18 mouse cellular contexts compared by ENCODE assay signal in the genomic region with DNA sequence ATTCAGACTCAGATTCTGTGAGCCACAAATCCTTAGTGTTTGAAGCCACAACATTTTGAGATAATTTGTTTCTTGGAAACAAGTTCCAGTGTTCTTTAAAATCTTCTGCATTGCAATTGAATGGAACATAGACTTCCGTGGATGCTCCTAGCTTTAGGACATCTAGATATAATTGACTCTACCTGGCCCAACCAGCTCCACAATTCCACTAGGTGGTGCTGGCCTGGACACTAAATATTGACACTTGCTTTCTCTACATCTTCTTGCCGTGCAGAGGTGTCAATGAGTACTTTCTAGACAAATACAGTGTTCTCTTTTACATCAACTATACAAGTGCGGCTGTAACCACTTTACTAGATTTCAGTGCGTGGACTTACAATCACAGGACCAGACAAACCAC.
DNase-seq lines count a peak whose midpoint lies in the region; ATAC-seq and TF ChIP-seq lines count a peak whose summit lies in the region.
"Had no signal": no experiment of that assay in that cellular context is flagged by ENCODE, and none has a peak within 500 bp of the region (broad histone marks: within the 10 kb centered on the region; RNA-seq: fewer than 3 reads in every experiment).

No protein-coding gene starts in this region.

- H3K27ac ChIP-seq in kidney, postnatal 0 days, result no peak overlapping the region
- no peak overlapping the region for H3K27ac ChIP-seq in MEL (ENCODE audit: control insufficient read depth, low read depth, low read length)
- H3K27ac ChIP-seq: forebrain, embryonic 13.5 days; hindbrain, postnatal 0 days; left cerebral cortex, adult 2 months; limb, embryonic 13.5 days; midbrain, embryonic 13.5 days had no signal

- no peak overlapping the region for H3K9ac ChIP-seq in kidney, postnatal 0 days (ENCODE audit: low read depth, low read length)
- H3K9ac ChIP-seq in MEL (ENCODE audit: control insufficient read depth, low read depth, low read length, poor library complexity, severe bottlenecking), result no peak overlapping the region
- H3K9ac ChIP-seq: forebrain, embryonic 13.5 days; heart, embryonic 12.5 days; limb, embryonic 13.5 days; midbrain, embryonic 13.5 days had no signal

- TF ChIP-seq CTCF in kidney, postnatal 0 days (IDR thresholded peaks at IDR 0.05; ENCODE audit: low read depth), result peak; percentile 39; the same call in 1 of the 2 replicates
- peak in 2 of 3 experiments; percentile 32 to 37; a peak in 3 of 6 replicates for TF ChIP-seq CTCF in MEL (IDR thresholded peaks at IDR 0.05 in 2 of 3, conservative IDR thresholded peaks at IDR 0.05 in 1 of 3; ENCODE audit: control insufficient read depth in 1 of 3, insufficient read depth in 1 of 3, low read depth in 2 of 3, low read length in 3 of 3, poor library complexity in 1 of 3, severe bottlenecking in 1 of 3)

- peak; percentile 21 for TF ChIP-seq RAD21 in MEL (IDR thresholded peaks at IDR 0.05; ENCODE audit: low read depth, low read length)

- TF ChIP-seq POLR2A in MEL (IDR thresholded peaks at IDR 0.05; ENCODE audit: control insufficient read depth in 1 of 2, insufficient read depth in 1 of 2, low read depth in 1 of 2, low read length in 2 of 2, poor library complexity in 1 of 2), result no peak

- 87% methylated on average over 4 of the region's 4 CpGs for WGBS in kidney, postnatal 0 days

- no peaks in the 10 kb centered on the region for H3K9me3 ChIP-seq in kidney, postnatal 0 days (replicated peaks; ENCODE audit: low read length)
- no peaks in the 10 kb centered on the region for H3K9me3 ChIP-seq in MEL (replicated peaks; ENCODE audit: insufficient read depth, low read length)
- H3K9me3 ChIP-seq: forebrain, embryonic 13.5 days; heart, embryonic 12.5 days; midbrain, embryonic 13.5 days had no signal

- H3K4me1 ChIP-seq in kidney, postnatal 0 days (replicated peaks; ENCODE audit: insufficient read depth, low read length), result no peaks in the 10 kb centered on the region
- H3K4me1 ChIP-seq in MEL (ENCODE audit: control insufficient read depth in 1 of 2, insufficient read depth in 2 of 2, low read length in 2 of 2), result no peaks in the 10 kb centered on the region
- H3K4me1 ChIP-seq: forebrain, embryonic 13.5 days; heart, embryonic 12.5 days had no signal

- no peak for DNase-seq in kidney, postnatal 0 days (ENCODE audit: low spot score)
- DNase-seq in kidney, postnatal 14 days, result no peak
- DNase-seq in 416B (ENCODE audit: low read depth) (peak; percentile 15), MEL (ENCODE audit: low read depth, low spot score) (no peak)
- DNase-seq in urinary bladder, postnatal 25 days (ENCODE audit: low spot score), result no peak
- DNase-seq in spleen, adult 18-20 months, result no peak
- DNase-seq: adrenal gland, postnatal 36 days; cerebellum, postnatal 10 days; heart, postnatal 4 days; kidney, adult 9 months; thymus, postnatal 4 days had no signal

- TF ChIP-seq EP300 in MEL (IDR thresholded peaks at IDR 0.05; ENCODE audit: low read depth in 1 of 2, low read length in 2 of 2), result no peak

- H3K4me2 ChIP-seq in kidney, postnatal 0 days (ENCODE audit: low read length), result no peak overlapping the region
- H3K4me2 ChIP-seq: forebrain, embryonic 13.5 days; heart, embryonic 12.5 days; limb, embryonic 13.5 days; midbrain, embryonic 13.5 days had no signal

- no peaks in the 10 kb centered on the region for H3K27me3 ChIP-seq in kidney, postnatal 0 days (ENCODE audit: insufficient read depth, low read length)
- H3K27me3 ChIP-seq in MEL (ENCODE audit: control insufficient read depth in 1 of 2, insufficient read depth in 2 of 2, low read length in 2 of 2), result peaks cover 0 to 2% of the 10 kb centered on the region in 2 experiments; a peak in 2 of 4 replicates
- H3K27me3 ChIP-seq: forebrain, embryonic 13.5 days; heart, embryonic 12.5 days; limb, embryonic 13.5 days; midbrain, embryonic 13.5 days had no signal

- H3K4me3 ChIP-seq in kidney, postnatal 0 days (replicated peaks; ENCODE audit: low read depth, low read length), result no peak overlapping the region
- H3K4me3 ChIP-seq in MEL (ENCODE audit: control insufficient read depth in 1 of 2, insufficient read depth in 1 of 2, low read depth in 2 of 2, low read length in 2 of 2), result no peak overlapping the region
- H3K4me3 ChIP-seq: forebrain, embryonic 13.5 days; heart, embryonic 12.5 days; left cerebral cortex, adult 2 months; limb, embryonic 13.5 days; midbrain, embryonic 13.5 days had no signal

- H3K79me2 ChIP-seq in MEL (ENCODE audit: control insufficient read depth, insufficient read depth, low read length, poor library complexity), result no peaks in the 10 kb centered on the region

- no peaks in the 10 kb centered on the region for H3K36me3 ChIP-seq in kidney, postnatal 0 days (ENCODE audit: insufficient read depth, low read length)
- H3K36me3 ChIP-seq in MEL (ENCODE audit: control insufficient read depth in 1 of 2, insufficient read depth in 2 of 2, low read length in 2 of 2), result no peaks in the 10 kb centered on the region
- H3K36me3 ChIP-seq: heart, embryonic 12.5 days; limb, embryonic 13.5 days; midbrain, embryonic 13.5 days had no signal

- no peak for ATAC-seq in kidney, postnatal 0 days (replicated peaks; ENCODE audit: low FRiP score, low read depth)
- peak; percentile 56 for ATAC-seq in erythroid progenitor cell, adult 5-6 weeks (replicated peaks; ENCODE audit: low FRiP score, poor library complexity, severe bottlenecking)
- ATAC-seq: forebrain, embryonic 13.5 days; hindbrain, postnatal 0 days; midbrain, embryonic 13.5 days had no signal

TF ChIP-seq in MEL, 35 proteins besides CTCF, POLR2A, EP300 and RAD21:
- TF ChIP-seq SMC3 (IDR thresholded peaks at IDR 0.05; ENCODE audit: low read depth, low read length) (peak; percentile 55), USF2 (IDR thresholded peaks at IDR 0.05; ENCODE audit: borderline replicate concordance in 1 of 2, insufficient read depth in 1 of 2, low read depth in 1 of 2, low read length in 2 of 2) (no peak), ZKSCAN1 (IDR thresholded peaks at IDR 0.05; ENCODE audit: low read depth, low read length) (no peak), POLR2AphosphoS2 (IDR thresholded peaks at IDR 0.05; ENCODE audit: low read length) (no peak)
TF ChIP-seq in MEL: peak in this region for 1.
